10 mouse cellular contexts compared by ENCODE assay signal in the genomic region with DNA sequence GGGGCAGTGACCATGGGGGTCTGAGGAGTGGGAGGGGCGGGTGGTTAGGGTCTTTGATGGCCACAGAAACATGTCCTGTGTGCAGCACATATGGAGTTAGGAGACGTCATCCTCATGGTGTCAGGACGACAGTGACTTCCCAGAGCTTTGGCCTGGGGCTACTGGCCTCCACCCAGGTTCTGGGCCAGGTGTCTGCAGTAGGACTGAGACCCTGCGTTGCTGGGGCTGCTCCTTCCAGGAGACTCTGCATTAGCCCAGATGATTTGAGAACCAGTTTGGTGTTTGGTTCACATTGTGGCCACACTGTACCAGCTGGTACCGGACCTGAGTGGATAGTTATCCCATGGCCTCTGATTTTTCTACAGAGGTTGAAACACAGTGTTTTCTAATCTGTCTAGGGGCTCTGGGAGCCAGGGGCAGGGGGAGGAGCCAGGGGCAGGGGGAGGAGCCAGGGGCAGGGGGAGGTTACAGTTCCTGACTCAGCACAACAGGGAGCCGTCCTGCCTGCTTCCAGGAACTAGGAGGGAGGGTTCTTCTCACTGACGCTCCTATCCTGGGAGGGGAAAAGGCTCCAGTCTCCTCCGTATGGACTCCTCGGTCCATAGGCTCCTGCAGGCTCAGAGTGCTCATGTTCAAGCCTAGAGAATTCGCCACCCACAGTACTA. TPM values are rescaled to one million over a fixed set of nuclear protein-coding genes. Genes with fewer than 3 reads are reported as not detected.
DNase-seq lines count a peak whose midpoint lies in the region; ATAC-seq and TF ChIP-seq lines count a peak whose summit lies in the region.
"Had no signal": no experiment of that assay in that cellular context is flagged by ENCODE, and none has a peak within 500 bp of the region (broad histone marks: within the 10 kb centered on the region; RNA-seq: fewer than 3 reads in every experiment).

No protein-coding gene starts in this region.

- H3K36me3 ChIP-seq in heart, embryonic 16.5 days (ENCODE audit: control insufficient read depth, insufficient read depth), result no peaks in the 10 kb centered on the region
- peaks cover 12% of the 10 kb centered on the region; the same call in 1 of the 2 replicates for H3K36me3 ChIP-seq in hindbrain, postnatal 0 days (ENCODE audit: insufficient read depth, low read length)
- no peaks in the 10 kb centered on the region for H3K36me3 ChIP-seq in liver, embryonic 15.5 days (replicated peaks)

- no peaks in the 10 kb centered on the region for H3K27me3 ChIP-seq in heart, embryonic 16.5 days (ENCODE audit: control insufficient read depth, insufficient read depth, low read length)
- no peaks in the 10 kb centered on the region for H3K27me3 ChIP-seq in hindbrain, postnatal 0 days (ENCODE audit: insufficient read depth, low read length)
- no peaks in the 10 kb centered on the region for H3K27me3 ChIP-seq in liver, embryonic 15.5 days

- peak overlapping the region; percentile 95 for H3K27ac ChIP-seq in heart, embryonic 16.5 days (ENCODE audit: low read length)
- peak overlapping the region; percentile 48; the same call in 1 of the 2 replicates for H3K27ac ChIP-seq in hindbrain, postnatal 0 days
- H3K27ac ChIP-seq in liver, embryonic 15.5 days (replicated peaks), result peak overlapping the region; percentile 71

- 43% methylated on average over 10 of the region's 10 CpGs for WGBS in heart, embryonic 16.5 days
- WGBS in hindbrain, postnatal 0 days, result 28% methylated on average over 10 of the region's 10 CpGs
- 39% methylated on average over 10 of the region's 10 CpGs for WGBS in liver, embryonic 15.5 days (ENCODE audit: insufficient replicate concordance)

- H3K4me2 ChIP-seq in heart, embryonic 16.5 days (ENCODE audit: low read depth, low read length), result no peak overlapping the region
- H3K4me2 ChIP-seq in hindbrain, postnatal 0 days (ENCODE audit: low read depth, low read length), result no peak overlapping the region
- peak overlapping the region; percentile 49 for H3K4me2 ChIP-seq in liver, embryonic 15.5 days

- TF ChIP-seq CTCF in hindbrain, postnatal 0 days (IDR thresholded peaks at IDR 0.05; ENCODE audit: low read depth), result no peak

- H3K9ac ChIP-seq in heart, embryonic 16.5 days (ENCODE audit: low read length), result peak overlapping the region; percentile 47
- H3K9ac ChIP-seq in hindbrain, postnatal 0 days (replicated peaks; ENCODE audit: low read length), result no peak overlapping the region
- H3K9ac ChIP-seq in liver, embryonic 15.5 days, result 0 out of 2 replicates have a peak overlapping the region, but pooled peaks have one; percentile 15

- no peaks in the 10 kb centered on the region for H3K9me3 ChIP-seq in heart, embryonic 16.5 days (replicated peaks; ENCODE audit: control insufficient read depth, low read length)
- no peaks in the 10 kb centered on the region for H3K9me3 ChIP-seq in hindbrain, postnatal 0 days (ENCODE audit: low read length)
- no peaks in the 10 kb centered on the region for H3K9me3 ChIP-seq in liver, embryonic 15.5 days (replicated peaks)

- peak; percentile 19; the same call in 1 of the 2 replicates for ATAC-seq in heart, embryonic 16.5 days (replicated peaks; ENCODE audit: extremely low read depth, insufficient read depth, low FRiP score)
- ATAC-seq in hindbrain, postnatal 0 days, result no peak
- peak; percentile 68 for ATAC-seq in liver, embryonic 15.5 days (ENCODE audit: insufficient read depth)

- H3K4me3 ChIP-seq in heart, embryonic 16.5 days (ENCODE audit: low read length), result no peak overlapping the region
- H3K4me3 ChIP-seq in hindbrain, postnatal 0 days (ENCODE audit: low read length), result no peak overlapping the region
- no peak overlapping the region for H3K4me3 ChIP-seq in liver, embryonic 15.5 days (replicated peaks)

- no peak for DNase-seq in heart, adult 9 months (ENCODE audit: low spot score in 2 of 2)
- DNase-seq in ZHBTc4 (ENCODE audit: low read depth, low spot score), result peak; percentile 93
- DNase-seq in hindbrain, postnatal 0 days (ENCODE audit: low spot score), result peak; percentile 50
- DNase-seq in spleen, postnatal 36 days (ENCODE audit: low spot score in 2 of 2), result no peak
- no peak for DNase-seq in urinary bladder, adult 18-20 months (ENCODE audit: low spot score in 2 of 2)
- DNase-seq in right cerebral cortex, postnatal 14 days, result no peak

- peaks cover 63% of the 10 kb centered on the region for H3K4me1 ChIP-seq in heart, embryonic 16.5 days (ENCODE audit: control insufficient read depth, insufficient read depth, low read length)
- H3K4me1 ChIP-seq in hindbrain, postnatal 0 days (ENCODE audit: insufficient read depth, low read length), result peaks cover 6% of the 10 kb centered on the region
- peaks cover 34% of the 10 kb centered on the region for H3K4me1 ChIP-seq in liver, embryonic 15.5 days (replicated peaks)

RNA-seq across cellular contexts. Expression of gene Gpr153, which starts 10.4 kb away (rescaled TPM):
- 8.4 and 10.4 TPM in 2 replicates for polyA plus RNA-seq in heart, embryonic 16.5 days (2015; fragmentation: Nextera tagmentation; extraction: Ambion mirVana)
- total RNA-seq in hindbrain, postnatal 0 days (2014; rRNA removed), result 167 and 170 TPM in 2 replicates
- polyA plus RNA-seq in hindbrain, postnatal 0 days (2015; fragmentation: Nextera tagmentation; extraction: Ambion mirVana), result 17.1 and 19.0 TPM in 2 replicates
- polyA plus RNA-seq in liver, embryonic 15.5 days (2015; fragmentation: Nextera tagmentation; extraction: Ambion mirVana), result 0.76 and 1.2 TPM in 2 replicates

RNA-seq across cellular contexts. Expression of gene Hes3, which starts 27.8 kb away (rescaled TPM):
- not detected in 2 replicates for polyA plus RNA-seq in heart, embryonic 16.5 days (2015; fragmentation: Nextera tagmentation; extraction: Ambion mirVana)
- total RNA-seq in hindbrain, postnatal 0 days (2014; rRNA removed), result 0.26 and 0.40 TPM in 2 replicates
- 0.15 and 0.19 TPM in 2 replicates for polyA plus RNA-seq in hindbrain, postnatal 0 days (2015; fragmentation: Nextera tagmentation; extraction: Ambion mirVana)
- polyA plus RNA-seq in liver, embryonic 15.5 days (2015; fragmentation: Nextera tagmentation; extraction: Ambion mirVana), result not detected in 2 replicates
- polyA plus RNA-seq: large intestine, adult 2 months; urinary bladder, adult 2 months had no signal

RNA-seq across cellular contexts. Expression of gene Icmt, which starts 33.4 kb away (rescaled TPM):
- 19.3 and 23.3 TPM in 2 replicates for polyA plus RNA-seq in heart, embryonic 16.5 days (2015; fragmentation: Nextera tagmentation; extraction: Ambion mirVana)
- total RNA-seq in hindbrain, postnatal 0 days (2014; rRNA removed), result 35.3 and 42.6 TPM in 2 replicates
- 15.9 and 16.4 TPM in 2 replicates for polyA plus RNA-seq in hindbrain, postnatal 0 days (2015; fragmentation: Nextera tagmentation; extraction: Ambion mirVana)
- polyA plus RNA-seq in liver, embryonic 15.5 days (2015; fragmentation: Nextera tagmentation; extraction: Ambion mirVana), result 7.6 TPM in 2 replicates

RNA-seq across cellular contexts. Expression of gene Rnf207, which starts 55.1 kb away (rescaled TPM):
- 118 and 122 TPM in 2 replicates for polyA plus RNA-seq in heart, embryonic 16.5 days (2015; fragmentation: Nextera tagmentation; extraction: Ambion mirVana)
- 5.7 and 7.7 TPM in 2 replicates for total RNA-seq in hindbrain, postnatal 0 days (2014; rRNA removed)
- 6.6 and 6.9 TPM in 2 replicates for polyA plus RNA-seq in hindbrain, postnatal 0 days (2015; fragmentation: Nextera tagmentation; extraction: Ambion mirVana)
- polyA plus RNA-seq in liver, embryonic 15.5 days (2015; fragmentation: Nextera tagmentation; extraction: Ambion mirVana), result 0.08 TPM in 1 of 2 replicates, not detected in the other

Comparison
In these comparisons a context has a peak if more than half of its experiments do, and no peak if none do; other contexts are left out.
1. DNase-seq: peak in ZHBTc4 (single experiment) and hindbrain, postnatal 0 days (single experiment); none in heart, adult 9 months (0 of 2), spleen, postnatal 36 days (0 of 2), urinary bladder, adult 18-20 months (0 of 2) and right cerebral cortex, postnatal 14 days (single experiment).
2. Peak in every context shown above with its lines, with median percentiles within 50 percentile points of each other: H3K27ac ChIP-seq.